Mouse (Mus musculus): ENCODE results near the gene Prdm1. TPM values are rescaled to one million over a fixed set of nuclear protein-coding genes. Genes with fewer than 3 reads are reported as not detected.

Gene Prdm1
- polyA plus RNA-seq, 1 experiment: 1.7 TPM

- WGBS: 78% methylated on average over 6 of the region's 6 CpGs
Observed at GRCm38 (mm10) chr10:44520189-44520588, 8.1 kb downstream of the Prdm1 start.

GRCm38 (mm10) chr10:44518631-44519030 lies 9.7 kb downstream of the Prdm1 start:
- Histone ChIP-seq H3K4me3 (ENCODE audit: control insufficient read depth, insufficient read depth, low read length) (no peak overlapping the region), H3K36me3 (ENCODE audit: control insufficient read depth, insufficient read depth, low read length) (no peaks in the 10 kb centered on the region), H3K4me1 (replicated peaks; ENCODE audit: control insufficient read depth, insufficient read depth, low read length) (no peaks in the 10 kb centered on the region), H3K27ac (ENCODE audit: control insufficient read depth, insufficient read depth, low read length) (no peak overlapping the region), H3K27me3 (ENCODE audit: control insufficient read depth, insufficient read depth, low read length) (no peaks in the 10 kb centered on the region)
- 90% methylated on average over 7 of the region's 7 CpGs for WGBS
- DNase-seq: no peak
- TF ChIP-seq CTCF (IDR thresholded peaks at IDR 0.05; ENCODE audit: borderline replicate concordance, control insufficient read depth, extremely low read depth, insufficient read depth, low read length, poor library complexity) (no peak), POLR2A (IDR thresholded peaks at IDR 0.05; ENCODE audit: control insufficient read depth, extremely low read depth, insufficient read depth, low read length, poor library complexity) (no peak)

More at GRCm38 (mm10) chr10:44520189-44520588, 8.1 kb downstream of the Prdm1 start:
- H3K27ac ChIP-seq (ENCODE audit: control insufficient read depth, insufficient read depth, low read length): no peak overlapping the region
- no peak for TF ChIP-seq CTCF (IDR thresholded peaks at IDR 0.05; ENCODE audit: borderline replicate concordance, control insufficient read depth, extremely low read depth, insufficient read depth, low read length, poor library complexity)
- TF ChIP-seq POLR2A (IDR thresholded peaks at IDR 0.05; ENCODE audit: control insufficient read depth, extremely low read depth, insufficient read depth, low read length, poor library complexity): no peak
- no peaks in the 10 kb centered on the region for H3K4me1 ChIP-seq (replicated peaks; ENCODE audit: control insufficient read depth, insufficient read depth, low read length)
- no peaks in the 10 kb centered on the region for H3K27me3 ChIP-seq (ENCODE audit: control insufficient read depth, insufficient read depth, low read length)
- DNase-seq: no peak
- no peak overlapping the region for H3K4me3 ChIP-seq (ENCODE audit: control insufficient read depth, insufficient read depth, low read length)
- no peaks in the 10 kb centered on the region for H3K36me3 ChIP-seq (ENCODE audit: control insufficient read depth, insufficient read depth, low read length)

GRCm38 (mm10) chr10:44513108-44513507 lies 15.2 kb downstream of the Prdm1 start:
- no peak for TF ChIP-seq POLR2A (IDR thresholded peaks at IDR 0.05; ENCODE audit: control insufficient read depth, extremely low read depth, insufficient read depth, low read length, poor library complexity)
- no peak for TF ChIP-seq CTCF (IDR thresholded peaks at IDR 0.05; ENCODE audit: borderline replicate concordance, control insufficient read depth, extremely low read depth, insufficient read depth, low read length, poor library complexity)
- Histone ChIP-seq H3K36me3 (ENCODE audit: control insufficient read depth, insufficient read depth, low read length) (no peaks in the 10 kb centered on the region), H3K4me3 (ENCODE audit: control insufficient read depth, insufficient read depth, low read length) (no peak overlapping the region), H3K27me3 (ENCODE audit: control insufficient read depth, insufficient read depth, low read length) (no peaks in the 10 kb centered on the region), H3K4me1 (replicated peaks; ENCODE audit: control insufficient read depth, insufficient read depth, low read length) (no peaks in the 10 kb centered on the region), H3K27ac (ENCODE audit: control insufficient read depth, insufficient read depth, low read length) (no peak overlapping the region)
- WGBS: 93% methylated on average over 5 of the region's 5 CpGs
- DNase-seq: no peak

- Histone ChIP-seq H3K4me3 (ENCODE audit: control insufficient read depth, insufficient read depth, low read length) (no peak overlapping the region), H3K4me1 (replicated peaks; ENCODE audit: control insufficient read depth, insufficient read depth, low read length) (no peaks in the 10 kb centered on the region), H3K27me3 (ENCODE audit: control insufficient read depth, insufficient read depth, low read length) (no peaks in the 10 kb centered on the region), H3K36me3 (ENCODE audit: control insufficient read depth, insufficient read depth, low read length) (no peaks in the 10 kb centered on the region), H3K27ac (ENCODE audit: control insufficient read depth, insufficient read depth, low read length) (no peak overlapping the region)
- TF ChIP-seq CTCF (IDR thresholded peaks at IDR 0.05; ENCODE audit: borderline replicate concordance, control insufficient read depth, extremely low read depth, insufficient read depth, low read length, poor library complexity) (no peak), POLR2A (IDR thresholded peaks at IDR 0.05; ENCODE audit: control insufficient read depth, extremely low read depth, insufficient read depth, low read length, poor library complexity) (no peak)
- DNase-seq: no peak
- WGBS: 69% methylated on average over 3 of the region's 3 CpGs
Observed at GRCm38 (mm10) chr10:44511029-44511428, 17.3 kb downstream of the Prdm1 start.

GRCm38 (mm10) chr10:44508649-44509048 lies 19.7 kb downstream of the Prdm1 start:
- no peak overlapping the region for H3K4me3 ChIP-seq (ENCODE audit: control insufficient read depth, insufficient read depth, low read length)
- TF ChIP-seq CTCF (IDR thresholded peaks at IDR 0.05; ENCODE audit: borderline replicate concordance, control insufficient read depth, extremely low read depth, insufficient read depth, low read length, poor library complexity) (no peak), POLR2A (IDR thresholded peaks at IDR 0.05; ENCODE audit: control insufficient read depth, extremely low read depth, insufficient read depth, low read length, poor library complexity) (no peak)
- no peaks in the 10 kb centered on the region for H3K36me3 ChIP-seq (ENCODE audit: control insufficient read depth, insufficient read depth, low read length)
- 97% methylated on average over 7 of the region's 7 CpGs for WGBS
- no peak for DNase-seq
- H3K27me3 ChIP-seq (ENCODE audit: control insufficient read depth, insufficient read depth, low read length): no peaks in the 10 kb centered on the region
- H3K4me1 ChIP-seq (replicated peaks; ENCODE audit: control insufficient read depth, insufficient read depth, low read length): no peaks in the 10 kb centered on the region
- H3K27ac ChIP-seq (ENCODE audit: control insufficient read depth, insufficient read depth, low read length): no peak overlapping the region

GRCm38 (mm10) chr10:44507984-44508383 lies 20.3 kb downstream of the Prdm1 start:
- H3K27ac ChIP-seq (ENCODE audit: control insufficient read depth, insufficient read depth, low read length): no peak overlapping the region
- H3K36me3 ChIP-seq (ENCODE audit: control insufficient read depth, insufficient read depth, low read length): no peaks in the 10 kb centered on the region
- no peak for TF ChIP-seq POLR2A (IDR thresholded peaks at IDR 0.05; ENCODE audit: control insufficient read depth, extremely low read depth, insufficient read depth, low read length, poor library complexity)
- no peak for TF ChIP-seq CTCF (IDR thresholded peaks at IDR 0.05; ENCODE audit: borderline replicate concordance, control insufficient read depth, extremely low read depth, insufficient read depth, low read length, poor library complexity)
- H3K27me3 ChIP-seq (ENCODE audit: control insufficient read depth, insufficient read depth, low read length): no peaks in the 10 kb centered on the region
- H3K4me1 ChIP-seq (replicated peaks; ENCODE audit: control insufficient read depth, insufficient read depth, low read length): no peaks in the 10 kb centered on the region
- no peak for DNase-seq
- H3K4me3 ChIP-seq (ENCODE audit: control insufficient read depth, insufficient read depth, low read length): no peak overlapping the region
- 75% methylated on average over 2 of the region's 2 CpGs for WGBS

GRCm38 (mm10) chr10:44502891-44503290 lies 25.4 kb downstream of the Prdm1 start:
- H3K36me3 ChIP-seq (ENCODE audit: control insufficient read depth, insufficient read depth, low read length): no peaks in the 10 kb centered on the region
- WGBS: 83% methylated on average over 13 of the region's 13 CpGs
- H3K27ac ChIP-seq (ENCODE audit: control insufficient read depth, insufficient read depth, low read length): no peak overlapping the region
- no peak for TF ChIP-seq CTCF (IDR thresholded peaks at IDR 0.05; ENCODE audit: borderline replicate concordance, control insufficient read depth, extremely low read depth, insufficient read depth, low read length, poor library complexity)
- no peak for TF ChIP-seq POLR2A (IDR thresholded peaks at IDR 0.05; ENCODE audit: control insufficient read depth, extremely low read depth, insufficient read depth, low read length, poor library complexity)
- H3K27me3 ChIP-seq (ENCODE audit: control insufficient read depth, insufficient read depth, low read length): no peaks in the 10 kb centered on the region
- DNase-seq: no peak
- H3K4me3 ChIP-seq (ENCODE audit: control insufficient read depth, insufficient read depth, low read length): no peak overlapping the region
- H3K4me1 ChIP-seq (replicated peaks; ENCODE audit: control insufficient read depth, insufficient read depth, low read length): no peaks in the 10 kb centered on the region

Measured in thymus, adult 2 months (tissue).